Mouse (Mus musculus): Measurements from ENCODE around the gene Bche. TPM values are rescaled to one million over a fixed set of nuclear protein-coding genes. Genes with fewer than 3 reads are reported as not detected.

The Bche gene
- total RNA-seq (2022), result 1 to 10 TPM; 3.3 to 4.2 (median 3.8) TPM

DNA sequence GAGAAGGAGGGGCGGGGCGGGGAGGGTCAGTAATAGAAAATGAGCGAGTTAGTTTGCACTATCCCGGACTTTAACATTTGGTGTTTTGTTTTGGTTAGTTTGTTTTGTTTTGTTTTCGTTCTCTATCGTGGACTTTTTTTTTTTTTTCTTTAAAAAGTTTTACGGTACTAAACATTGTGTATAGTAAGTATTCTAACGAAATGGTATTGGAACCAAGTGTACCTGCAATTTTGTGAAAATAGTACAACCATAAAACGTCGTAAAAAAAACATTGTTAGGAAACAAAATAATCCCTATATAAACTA lies at the start of gene Bche:
TSS of gene Bche (minus strand) at position 6 of the 305 bp plus-strand sequence.
- no peak for DNase-seq (ENCODE audit: low spot score in 2 of 2)

DNA sequence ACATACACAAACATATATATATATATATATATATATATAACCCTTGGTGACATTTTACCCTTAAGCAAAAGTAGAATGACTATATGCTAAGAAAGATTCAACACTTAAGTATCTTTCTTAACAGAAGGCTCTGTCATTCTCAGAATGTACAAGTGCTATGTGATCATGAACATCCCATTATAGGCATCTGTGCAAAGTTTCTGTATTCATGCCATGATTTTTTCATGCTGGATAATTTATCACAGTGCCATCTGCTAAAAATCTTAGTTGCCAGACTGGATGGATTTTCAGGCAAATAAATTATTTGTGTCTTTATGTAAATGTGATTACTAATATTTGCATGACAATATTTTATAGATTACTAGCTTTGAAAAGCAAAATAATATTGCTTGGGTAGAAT lies 33.8 kb upstream of the Bche start:
- DNase-seq (ENCODE audit: low spot score in 2 of 2), result no peak

DNA sequence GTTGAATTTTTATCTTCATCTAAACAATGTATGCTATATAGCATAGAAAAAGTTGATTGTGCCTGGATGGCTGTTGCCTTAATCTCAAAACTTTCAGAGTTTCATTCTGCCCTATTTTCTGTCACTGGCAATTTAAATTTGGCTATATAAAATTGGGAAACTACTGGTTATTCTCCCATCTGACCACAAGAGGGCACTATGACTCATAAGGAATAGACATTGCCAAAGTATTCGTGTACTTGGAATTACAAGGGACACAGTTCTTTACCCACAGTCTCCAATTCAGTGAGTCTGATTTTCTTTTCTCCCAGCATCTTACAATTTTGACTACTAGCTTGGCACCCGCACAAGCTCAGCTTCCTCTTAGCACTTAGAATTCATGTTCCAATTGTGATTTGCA lies 23.5 kb upstream of the Bche start:
- DNase-seq (ENCODE audit: low spot score in 2 of 2), result no peak

DNA sequence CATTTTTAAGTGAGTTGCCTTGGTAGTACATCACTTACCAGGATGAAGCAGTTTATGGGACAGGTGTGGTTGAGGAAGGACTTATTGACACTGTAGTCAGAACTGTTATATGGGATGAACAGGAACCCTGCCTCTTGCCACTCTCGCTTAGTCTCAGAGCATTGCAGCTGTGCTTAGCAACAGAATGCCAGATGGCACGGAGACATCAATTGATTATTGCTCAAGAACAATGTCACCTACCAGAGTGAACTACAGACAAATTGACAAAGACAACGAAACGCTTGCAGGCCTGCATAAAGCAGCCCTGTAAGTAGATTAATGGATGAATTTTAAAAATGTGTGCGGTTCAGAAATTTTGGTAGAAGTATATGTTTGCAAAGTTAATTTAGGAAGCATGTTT lies 21.3 kb upstream of the Bche start:
- DNase-seq (ENCODE audit: low spot score in 2 of 2), result no peak

DNA sequence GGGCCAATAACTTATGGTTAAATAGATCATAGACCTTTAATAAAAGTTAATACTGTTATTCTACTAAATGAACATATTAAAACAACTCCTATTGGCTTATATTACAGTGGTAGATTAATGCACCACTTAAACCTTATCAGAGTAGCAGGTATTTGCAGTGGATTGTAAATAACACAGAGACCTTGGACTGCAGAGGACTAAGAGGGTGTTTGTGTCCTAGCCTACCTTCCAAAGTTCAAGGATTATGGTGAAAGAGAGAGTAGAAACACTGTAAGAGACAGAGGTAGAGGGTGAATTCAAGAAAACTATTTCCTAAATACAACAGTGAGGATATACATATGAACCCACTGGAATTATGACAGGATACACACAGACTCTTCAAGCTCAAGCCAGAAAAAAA lies 17.5 kb upstream of the Bche start:
- no peak for DNase-seq (ENCODE audit: low spot score in 2 of 2)

DNA sequence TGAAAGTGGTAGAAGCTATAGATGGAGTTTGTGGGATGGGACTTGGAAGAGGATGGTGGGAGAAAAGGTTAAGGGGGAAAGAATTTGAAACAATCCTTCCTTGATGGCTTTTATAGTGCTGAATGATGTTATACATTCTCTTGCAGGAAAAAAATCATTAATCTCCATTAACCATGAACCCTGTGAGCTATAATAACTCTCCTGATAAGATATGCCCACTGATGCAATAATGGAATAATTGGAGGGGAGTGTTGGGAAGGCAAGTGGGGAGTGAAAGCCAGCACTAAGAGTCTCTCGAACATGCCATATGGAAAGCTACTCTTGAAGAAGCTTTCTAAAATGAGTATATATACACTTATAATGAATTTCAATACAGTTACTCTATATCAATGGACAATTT lies 16.7 kb upstream of the Bche start:
- no peak for DNase-seq (ENCODE audit: low spot score in 2 of 2)

DNA sequence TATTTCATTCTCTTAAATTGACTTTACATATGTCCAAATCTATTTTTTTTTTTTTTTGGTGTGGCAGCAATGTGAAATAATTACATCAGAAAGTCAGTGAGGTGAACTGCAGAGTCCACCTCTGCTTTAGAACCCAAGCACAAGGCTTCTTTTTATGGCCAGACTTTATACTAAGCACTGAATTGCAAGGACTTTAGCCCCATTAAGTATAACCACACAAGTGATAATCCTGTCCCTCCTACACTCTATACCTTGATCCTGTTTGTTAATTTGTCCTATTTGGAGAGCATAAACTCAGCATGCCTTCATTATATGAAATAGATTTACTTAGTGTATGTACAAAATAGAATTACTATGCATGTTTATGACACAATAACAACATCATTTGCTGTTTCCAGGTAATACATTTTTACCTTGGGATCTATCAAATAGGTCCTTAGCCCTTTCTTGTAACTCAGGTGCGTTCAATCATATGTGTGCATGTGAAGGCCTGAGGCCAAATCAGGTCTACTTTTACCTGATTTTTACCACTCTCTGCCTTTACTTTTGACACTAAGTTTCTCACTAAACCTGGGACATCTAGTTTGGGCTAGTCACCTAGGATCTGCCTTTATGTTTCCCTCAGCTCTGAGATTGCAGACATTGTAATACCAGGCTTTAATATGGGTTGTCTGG lies 9.5 kb upstream of the Bche start:
- no peak for DNase-seq (ENCODE audit: low spot score in 2 of 2)

DNA sequence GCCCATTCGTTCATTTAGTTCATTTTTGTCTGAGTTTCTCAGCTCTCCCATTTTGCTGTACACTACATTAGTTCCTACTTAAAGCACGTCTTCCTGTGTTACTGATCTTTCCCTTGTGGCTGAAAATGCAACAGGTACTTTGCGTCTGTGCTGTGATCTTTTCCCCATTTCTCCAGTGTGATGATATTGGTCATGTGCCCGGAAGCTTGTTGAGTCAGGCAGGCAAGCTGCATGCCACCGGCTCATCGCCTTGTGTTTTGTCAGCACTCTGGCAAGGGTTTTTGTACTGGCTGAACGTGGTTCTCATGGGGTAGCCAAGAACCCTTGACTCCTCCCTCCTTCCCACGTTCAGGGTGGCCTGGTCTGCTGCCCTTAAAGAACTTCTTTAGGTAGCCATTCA lies 1.7 kb upstream of the Bche start:
- no peak for DNase-seq (ENCODE audit: low spot score in 2 of 2)

DNA sequence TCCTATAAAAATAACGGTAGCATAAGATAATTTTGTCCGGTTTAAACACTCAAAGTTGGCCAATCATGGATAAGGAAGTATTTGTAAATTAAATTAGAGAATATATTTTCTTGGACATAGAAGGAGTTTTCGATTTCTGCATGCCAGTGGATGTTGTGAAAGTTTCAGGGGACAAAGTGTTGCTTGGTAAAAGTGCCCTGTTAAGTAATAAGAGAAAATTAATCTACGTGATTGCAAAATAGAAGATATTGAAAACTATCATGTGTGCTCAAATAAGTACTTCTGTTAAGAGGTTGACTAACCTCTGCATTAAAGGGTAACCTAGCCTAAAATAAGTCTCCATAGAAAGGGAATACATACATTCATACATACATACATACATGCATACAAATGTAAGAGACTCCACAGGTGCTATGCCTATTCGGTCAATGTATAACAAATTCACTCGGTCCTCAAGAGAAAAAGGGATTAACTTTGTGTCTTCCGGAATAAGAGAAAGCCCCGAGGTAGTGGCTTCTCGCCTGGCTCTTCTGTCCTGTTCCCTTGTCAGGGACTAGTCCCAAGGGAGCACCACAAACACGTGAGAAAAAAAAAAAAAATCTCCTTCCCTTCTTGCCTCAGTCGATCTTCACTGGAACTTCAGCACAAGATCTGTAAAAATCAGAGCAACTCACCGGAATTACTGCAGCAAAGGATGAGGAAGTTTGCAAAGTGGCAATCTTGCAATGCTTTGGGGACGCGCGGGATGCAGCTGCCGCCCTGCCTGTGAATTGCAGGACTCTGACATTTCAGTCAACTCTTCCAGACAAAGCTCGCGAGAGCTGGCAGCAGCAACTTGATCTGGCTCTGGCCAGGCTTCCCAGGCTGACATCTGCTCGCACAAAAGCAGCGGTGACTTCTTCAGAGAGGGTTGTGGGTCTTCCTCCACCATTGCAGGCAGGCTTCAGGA lies 480 bp downstream of the Bche start:
- DNase-seq (ENCODE audit: low spot score in 2 of 2), result peak; percentile 7 to 19

DNA sequence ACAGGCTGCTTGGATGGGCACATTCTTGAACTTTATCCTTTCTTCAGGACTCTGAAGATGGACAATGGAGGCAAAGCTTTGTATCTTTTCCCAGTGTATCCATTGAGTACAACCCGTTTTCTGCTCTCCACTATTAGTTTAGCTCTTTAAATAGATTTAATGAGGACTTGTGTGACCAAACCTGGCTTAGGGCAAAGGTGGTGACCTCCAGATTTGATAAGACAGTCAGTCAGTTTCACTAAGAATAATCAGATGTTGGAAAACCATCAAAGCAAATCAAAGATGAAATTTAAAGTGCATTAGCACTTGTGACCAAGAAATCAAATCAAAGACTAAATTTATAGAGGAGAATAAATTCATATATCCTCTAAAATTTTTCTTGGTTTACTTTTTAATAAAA lies 1.7 kb downstream of the Bche start:
- no peak for DNase-seq (ENCODE audit: low spot score in 2 of 2)

DNA sequence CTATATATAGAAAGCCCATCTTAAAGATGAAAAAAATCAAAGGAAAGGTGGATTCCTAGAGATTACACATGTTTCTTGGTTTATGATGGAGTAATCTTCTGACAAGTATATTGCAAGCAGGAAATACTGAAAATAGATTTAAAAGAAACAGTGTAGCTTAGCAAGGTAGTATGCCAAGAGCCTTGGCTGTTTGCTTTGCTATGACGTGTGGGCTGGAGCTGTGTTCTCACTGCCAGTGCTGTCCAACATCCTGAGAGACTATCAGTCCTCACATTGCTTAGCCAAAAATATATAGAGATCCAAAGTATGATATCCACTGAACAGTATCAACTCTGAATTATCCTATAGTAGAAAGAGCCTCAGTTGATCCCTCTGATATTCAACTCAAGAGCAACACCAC lies 9.3 kb downstream of the Bche start:
- DNase-seq (ENCODE audit: low spot score in 2 of 2), result no peak

DNA sequence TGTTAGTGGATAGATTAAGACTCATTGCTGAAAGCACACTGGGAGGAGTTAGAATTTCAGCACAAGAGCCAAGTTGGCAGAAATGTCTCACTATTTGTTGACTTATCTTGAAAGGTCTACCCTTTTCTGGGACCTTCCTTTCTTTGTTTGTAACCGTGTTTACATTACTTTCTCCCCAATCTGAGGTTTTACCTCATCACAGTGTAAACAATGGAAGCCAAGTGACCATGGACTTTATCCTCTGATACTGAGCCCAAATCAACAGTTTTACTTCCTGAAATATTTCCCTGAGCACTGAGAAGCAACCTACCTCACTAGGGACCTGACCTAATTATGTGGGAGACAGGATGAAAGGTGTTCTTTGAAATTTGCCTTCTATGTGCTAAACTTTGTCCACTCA lies 34.9 kb downstream of the Bche start:
- DNase-seq (ENCODE audit: low spot score in 2 of 2), result no peak

DNA sequence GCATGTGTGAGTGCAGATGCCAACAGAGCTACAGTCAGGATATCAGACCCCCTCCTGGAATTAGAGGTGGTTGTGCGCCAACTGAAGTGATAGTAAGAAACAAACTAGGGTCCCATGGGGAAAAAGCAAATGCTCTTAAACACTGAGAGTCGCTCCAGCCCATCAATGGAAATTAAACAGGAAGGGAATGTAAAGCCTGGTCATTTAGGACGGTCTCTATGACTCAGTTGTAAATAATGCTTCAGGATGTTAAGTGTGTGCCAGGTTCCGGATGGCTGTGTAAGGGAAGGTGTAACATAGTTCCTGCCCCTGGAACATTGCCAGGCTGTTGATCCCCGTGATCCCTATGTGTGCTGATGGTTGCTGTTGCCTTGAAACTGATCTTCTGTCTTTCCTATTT lies 40.0 kb downstream of the Bche start:
- no peak for DNase-seq (ENCODE audit: low spot score in 2 of 2)

DNA sequence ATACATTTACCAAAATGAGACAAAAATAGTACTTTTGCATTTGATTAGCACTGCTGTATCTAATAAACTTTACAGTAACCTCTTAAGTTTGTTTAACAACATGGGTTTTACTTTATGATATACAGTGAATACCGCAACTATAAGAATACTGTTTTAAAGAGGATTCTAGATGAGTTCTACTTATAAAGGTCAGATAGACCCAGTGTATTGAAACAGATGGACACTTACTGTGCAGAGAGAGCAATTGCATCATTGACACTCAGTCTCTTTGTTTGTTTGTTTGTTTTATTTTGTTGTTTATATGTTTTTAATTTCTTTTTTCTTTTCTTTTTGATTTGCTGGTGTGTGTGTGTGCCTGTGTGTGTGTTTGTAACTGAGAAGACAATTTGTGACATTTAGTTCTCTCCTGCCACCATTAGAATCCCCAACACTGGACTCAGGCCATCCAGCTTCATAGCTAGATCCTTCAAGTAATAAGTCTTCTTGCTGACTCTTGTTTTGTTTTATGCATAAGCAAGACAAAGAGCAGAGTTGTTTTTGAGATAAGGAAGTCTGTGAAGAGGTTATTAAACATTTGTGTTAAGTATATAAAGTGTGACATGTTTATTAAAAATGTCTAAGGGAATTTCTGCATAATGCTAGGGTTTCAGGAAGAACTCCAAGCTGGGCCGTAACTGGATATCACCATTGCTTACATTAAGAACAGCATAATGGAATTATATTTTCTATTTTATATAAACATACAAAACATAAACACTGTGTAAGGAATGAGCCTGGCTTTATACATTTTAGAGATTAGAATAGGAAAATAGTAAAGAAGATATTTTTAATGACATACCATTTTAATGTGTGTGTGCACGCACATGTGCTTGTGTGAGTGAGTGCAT lies 40.7 kb downstream of the Bche start:
- DNase-seq (ENCODE audit: low spot score in 2 of 2), result no peak

DNA sequence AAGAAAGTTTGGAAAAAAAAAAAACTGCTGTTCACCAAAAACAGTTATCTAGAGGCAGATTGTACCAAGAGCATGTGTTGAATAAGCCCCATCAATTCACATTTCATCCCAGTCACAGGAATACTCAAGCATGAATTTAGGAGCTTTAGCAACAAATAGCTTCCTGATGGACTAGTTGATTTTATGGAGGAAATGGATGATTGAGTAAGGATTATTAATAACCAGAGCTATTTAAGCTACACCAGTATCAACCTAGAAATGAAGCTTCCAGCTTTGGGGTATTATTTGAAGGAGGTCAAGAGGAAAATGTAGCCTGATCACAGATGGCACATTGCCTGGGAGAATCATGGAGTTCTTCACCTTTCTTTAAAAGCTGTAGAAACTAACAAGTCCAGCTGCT lies 57.9 kb downstream of the Bche start:
- DNase-seq (ENCODE audit: low spot score in 2 of 2), result no peak

DNA sequence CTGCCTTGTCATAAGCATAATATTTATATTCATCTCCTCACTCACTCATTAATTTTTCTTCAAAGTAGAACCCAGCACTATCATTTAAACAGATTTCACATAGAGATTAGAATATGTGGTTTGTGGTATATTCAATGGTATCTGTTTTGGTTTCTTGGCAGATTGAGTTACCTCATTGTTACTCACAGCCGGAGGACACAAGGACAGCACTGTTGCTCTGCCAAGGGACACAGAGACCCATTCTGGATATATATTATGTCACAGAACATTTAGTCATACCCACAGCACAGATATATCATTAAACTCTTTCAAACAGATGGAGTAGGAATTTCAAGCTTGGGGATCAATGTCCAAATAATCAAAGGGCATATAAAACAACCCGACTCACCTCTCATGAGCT lies 61.2 kb downstream of the Bche start:
- DNase-seq (ENCODE audit: low spot score in 2 of 2), result no peak

DNA sequence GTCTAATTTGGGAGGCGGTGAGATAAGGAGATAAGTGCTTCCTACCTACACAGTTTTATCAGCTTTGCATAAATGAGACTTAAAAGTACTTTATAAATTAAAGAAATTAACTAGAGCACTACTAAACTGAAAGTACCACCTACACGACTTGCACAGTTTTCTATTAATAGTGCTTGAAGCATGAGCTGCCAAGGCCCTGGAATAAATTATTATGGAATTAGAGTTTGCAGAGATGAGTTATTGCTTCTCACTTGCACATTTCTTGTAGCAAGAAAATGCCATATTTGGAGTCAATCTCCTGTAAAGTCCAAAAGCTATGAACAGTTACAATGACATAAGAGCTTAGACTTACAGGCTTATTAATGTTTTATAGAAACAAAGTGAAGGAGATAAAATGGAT lies 96.8 kb downstream of the Bche start:
- DNase-seq (ENCODE audit: low spot score in 2 of 2), result peak in 1 of 2 experiments; percentile 24

DNA sequence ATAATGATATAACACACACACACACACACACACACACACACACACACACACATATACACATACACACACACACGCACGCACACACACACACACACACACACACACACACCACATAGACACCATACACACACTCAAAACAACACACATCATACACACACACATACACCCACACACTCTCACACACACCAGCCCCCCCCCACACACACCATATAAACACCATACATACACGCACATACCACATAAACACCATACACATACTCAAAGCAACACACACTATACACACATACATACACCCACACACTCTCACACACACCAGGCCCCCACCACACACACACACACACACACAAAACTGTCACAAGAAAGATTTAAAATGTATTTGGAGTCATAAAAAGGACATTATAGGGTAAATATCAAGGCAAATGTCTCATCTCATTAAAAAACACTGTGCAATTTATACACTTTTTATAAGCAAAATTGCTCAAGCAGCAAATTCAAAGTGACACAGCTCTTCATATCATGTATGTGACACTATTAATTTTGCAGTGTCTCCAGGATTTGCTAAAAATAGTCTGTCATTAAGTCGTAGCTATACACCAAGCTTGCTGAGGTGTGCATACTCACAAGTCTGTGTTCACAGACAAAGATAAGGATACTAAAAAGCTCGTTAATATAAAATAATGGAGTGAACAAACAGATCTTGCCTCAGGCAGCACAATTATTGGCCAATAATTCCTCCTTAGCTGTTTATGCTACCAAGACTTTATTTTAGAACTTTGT lies 116.3 kb downstream of the Bche start:
- DNase-seq (ENCODE audit: low spot score in 2 of 2), result no peak
